Mouse (Mus musculus): ENCODE results near the gene Acer2.
"Not testable (repeated sequence)": the region's sequence is repeated elsewhere in the genome, so short reads cannot be mapped to it uniquely, and the experiment has no call there.

Gene Acer2

DNA sequence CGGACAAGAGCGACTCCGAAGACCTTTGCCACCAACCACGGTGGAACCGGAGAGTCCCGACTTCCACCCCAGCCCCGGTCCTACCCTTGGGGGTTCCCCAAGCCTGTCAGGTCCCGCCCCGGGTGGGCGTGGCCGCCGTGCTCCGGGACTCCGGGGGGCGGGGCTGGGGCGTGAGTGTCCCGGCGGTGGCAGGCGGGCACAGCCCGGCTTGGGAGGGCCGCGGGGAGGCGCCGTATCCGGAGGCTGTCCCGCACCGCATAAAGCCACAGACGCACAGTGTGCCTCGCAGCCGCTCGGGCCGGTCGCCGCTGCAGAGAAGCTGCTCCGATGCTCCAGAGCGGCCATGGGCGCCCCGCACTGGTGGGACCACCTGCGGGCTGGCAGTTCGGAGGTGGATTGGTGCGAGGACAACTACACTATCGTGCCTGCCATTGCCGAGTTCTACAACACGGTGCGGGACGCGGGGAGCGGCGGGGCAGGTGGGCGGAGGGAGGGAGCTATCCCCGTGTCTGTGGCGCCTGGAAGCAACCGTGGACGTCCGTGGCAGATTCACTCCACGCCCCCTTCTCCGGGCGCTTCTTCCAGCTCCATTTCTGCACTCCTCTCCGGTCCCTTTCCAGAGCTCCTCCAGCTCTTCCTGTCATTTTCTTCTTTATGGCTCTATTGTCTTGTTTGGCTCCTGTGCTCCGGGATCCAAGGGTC lies at the start of gene Acer2:
TSS of gene Acer2 (plus strand) at position 251 of the 702 bp plus-strand sequence.
- peak; percentile 72 for DNase-seq

DNA sequence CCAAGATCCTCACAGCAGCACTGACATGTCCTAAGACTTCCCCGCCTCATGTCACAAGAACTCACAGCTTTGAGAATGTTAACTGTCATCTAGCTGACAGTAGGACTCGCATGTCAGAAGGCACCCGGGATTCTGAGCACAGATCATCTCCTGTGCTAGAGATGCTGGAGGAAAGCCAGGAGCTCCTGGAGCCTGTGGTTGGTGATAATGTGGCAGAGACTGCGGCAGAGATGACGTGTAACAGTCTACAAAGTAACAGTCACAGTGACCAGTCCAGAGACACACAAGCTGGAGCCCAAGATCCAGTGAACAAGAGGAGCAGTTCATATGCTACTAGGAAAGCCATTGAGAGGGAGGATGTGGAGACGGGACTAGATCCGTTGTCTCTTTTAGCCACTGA lies 49.1 kb upstream of the Acer2 start:
- no peak for DNase-seq

- no peak for DNase-seq
Observed at GRCm38 (mm10) chr4:86831896-86832295, 42.3 kb upstream of the Acer2 start.

GRCm38 (mm10) chr4:86841141-86841540 lies 33.1 kb upstream of the Acer2 start:
- not testable (repeated sequence) for DNase-seq

GRCm38 (mm10) chr4:86845384-86845783 lies 28.8 kb upstream of the Acer2 start:
- no peak for DNase-seq

- no peak for DNase-seq
Observed at GRCm38 (mm10) chr4:86847246-86847645, 26.9 kb upstream of the Acer2 start.

- DNase-seq: no peak
Observed at GRCm38 (mm10) chr4:86851331-86851730, 22.9 kb upstream of the Acer2 start.

- no peak for DNase-seq
Observed at GRCm38 (mm10) chr4:86852018-86852417, 22.2 kb upstream of the Acer2 start.

DNA sequence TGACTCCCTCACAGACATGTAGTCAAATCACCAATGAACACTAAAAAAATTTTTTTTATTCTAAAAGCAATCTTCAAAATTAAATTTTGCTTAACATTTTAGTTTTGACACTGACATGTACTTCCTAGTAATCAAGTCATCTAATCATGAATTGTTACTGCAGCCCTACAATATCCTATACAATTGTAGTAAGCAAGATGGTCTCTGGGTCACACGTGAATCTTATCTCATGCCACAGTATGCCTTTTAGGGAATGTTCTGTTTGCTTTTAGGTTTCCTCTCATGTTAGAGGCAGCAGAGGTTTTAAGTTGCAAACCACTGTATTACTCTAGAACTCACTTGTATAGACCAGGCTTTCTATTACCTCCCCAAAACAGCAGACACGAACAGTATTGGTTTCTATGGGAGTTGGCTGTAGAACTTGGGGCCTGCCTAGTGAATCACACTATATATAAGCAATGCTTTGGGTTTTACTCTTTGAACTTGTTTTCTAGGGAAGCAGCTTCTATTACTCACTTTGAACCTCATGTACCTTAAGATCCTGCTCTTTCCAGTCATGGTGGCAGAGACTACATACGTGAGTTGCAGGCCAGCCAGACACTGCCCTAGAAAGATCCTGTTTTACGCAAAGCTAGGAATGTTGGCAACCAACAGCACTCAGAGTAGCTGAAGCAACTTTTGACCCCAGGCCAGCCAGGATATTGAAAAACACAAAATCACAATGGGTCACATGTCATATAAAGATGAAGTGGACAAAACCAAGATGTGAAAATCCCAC lies 21.2 kb upstream of the Acer2 start:
- no peak for DNase-seq

DNA sequence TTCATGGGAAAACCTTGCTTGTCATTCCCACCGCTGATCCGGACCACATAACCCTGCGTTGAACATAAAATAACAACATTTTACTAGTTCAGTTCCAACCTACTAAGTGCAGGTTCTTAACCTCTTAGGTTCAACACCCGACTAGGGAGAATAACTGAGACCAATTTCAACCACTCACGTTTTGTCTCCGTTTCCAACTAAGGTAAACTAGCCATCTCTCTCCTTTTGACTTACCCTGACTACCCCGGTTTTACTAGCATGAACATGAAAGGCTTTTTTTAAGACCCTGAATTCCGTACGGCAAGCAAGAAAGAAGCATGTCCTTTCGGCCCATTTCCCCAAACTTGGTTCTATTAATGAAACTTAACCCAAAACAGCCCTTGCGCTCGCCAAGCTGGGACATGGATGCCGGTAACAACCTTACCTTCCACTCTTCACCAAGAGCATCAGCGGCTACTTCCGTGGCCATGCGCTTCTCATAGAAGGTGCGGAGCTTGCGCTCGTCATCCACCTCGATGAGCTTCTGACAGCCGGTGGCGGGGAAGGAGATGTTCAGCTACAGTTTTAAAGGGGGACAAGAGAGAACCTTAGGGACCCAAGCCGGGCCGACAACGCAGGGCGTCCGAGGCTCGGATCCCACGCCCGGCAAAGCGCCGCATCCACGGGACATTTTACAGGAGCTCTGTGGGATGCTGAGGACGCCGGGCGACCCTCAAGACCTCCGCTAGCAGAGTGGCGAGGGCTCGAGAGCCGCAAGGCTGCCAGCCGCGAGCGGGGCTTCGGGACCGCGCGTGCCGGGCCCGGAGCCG lies 17.7 kb upstream of the Acer2 start:
- DNase-seq: no peak

GRCm38 (mm10) chr4:86857113-86858069 lies 16.8 kb upstream of the Acer2 start, which contains the start of gene Rps6:
Rps6 (minus strand) TSS chr4:86857412.
- peak; percentile 95 for DNase-seq

DNA sequence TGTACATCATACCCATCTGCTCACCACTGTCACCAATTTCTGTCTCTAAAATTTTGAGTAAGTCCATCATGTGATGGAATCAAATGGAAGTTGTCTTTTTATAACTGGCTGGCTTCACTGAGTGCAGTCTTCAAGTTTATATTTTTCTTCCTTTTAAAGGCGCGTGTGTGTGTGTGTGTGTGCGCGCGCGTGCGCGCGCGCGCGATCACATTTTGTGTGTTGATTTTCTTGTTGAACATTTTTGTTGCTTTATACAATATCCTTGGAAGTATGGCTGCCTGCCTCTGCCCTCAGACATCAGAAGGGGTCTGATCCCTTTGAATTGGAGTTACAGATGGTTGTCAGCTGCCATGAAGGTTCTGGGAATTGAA lies 16.1 kb upstream of the Acer2 start:
- DNase-seq: no peak

DNA sequence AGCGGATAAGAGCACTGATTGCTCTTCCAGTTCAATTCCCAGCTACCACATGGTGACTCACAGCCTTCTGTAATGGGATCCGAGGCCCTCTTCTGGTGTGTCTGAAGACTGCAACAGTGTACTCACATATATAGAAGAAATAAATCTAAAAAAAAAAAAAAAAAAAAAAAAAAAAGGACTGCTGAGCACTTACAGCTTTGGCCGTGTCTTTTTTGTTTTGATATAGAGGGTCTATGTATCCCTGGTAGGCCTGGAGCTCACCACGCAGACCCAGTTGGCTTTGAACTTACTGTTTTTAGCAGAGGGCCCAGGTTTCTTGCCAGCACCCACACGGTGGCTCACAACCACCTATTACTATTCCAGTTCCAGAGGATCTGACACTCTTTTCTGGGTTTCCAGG lies 10.1 kb upstream of the Acer2 start:
- DNase-seq: no peak

DNA sequence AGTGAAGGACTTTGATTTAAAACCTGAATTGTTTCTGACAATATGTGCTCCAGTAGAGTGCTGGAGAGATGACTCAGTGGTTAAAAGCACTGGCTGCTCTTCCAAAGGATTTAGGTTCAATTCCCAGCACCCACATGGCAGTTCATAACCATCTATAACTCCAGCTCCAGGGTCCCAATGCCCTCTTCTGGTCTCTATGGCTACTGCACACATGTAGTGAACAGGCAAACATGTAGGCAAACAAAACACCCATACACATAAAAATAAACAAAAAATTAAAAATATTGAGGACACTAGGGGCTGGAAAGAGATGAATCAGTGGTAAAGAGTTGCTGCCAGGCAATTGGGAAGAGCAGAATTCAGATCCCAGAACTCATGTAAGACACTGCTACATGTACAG lies 2.2 kb upstream of the Acer2 start:
- DNase-seq: no peak

DNA sequence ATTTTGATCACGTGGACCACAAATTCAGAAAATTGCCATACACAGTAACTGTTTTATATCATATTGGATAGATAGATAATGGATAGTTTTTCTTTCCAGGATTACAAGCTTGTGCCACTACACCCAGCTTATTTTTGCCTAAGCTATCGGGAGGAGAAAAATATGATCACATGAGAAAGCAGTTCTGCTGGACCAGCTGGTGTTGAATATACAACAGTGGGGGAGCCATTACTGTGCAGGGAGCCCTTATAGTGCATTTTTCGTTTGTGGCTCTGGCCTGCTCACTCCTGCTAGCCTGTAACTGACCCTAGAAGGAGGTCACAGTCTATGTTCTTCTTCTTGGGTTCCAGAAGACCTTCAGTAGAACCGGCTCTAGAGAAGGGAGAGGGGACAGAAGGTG lies 1.1 kb upstream of the Acer2 start:
- no peak for DNase-seq

- DNase-seq: no peak
Observed at GRCm38 (mm10) chr4:86879477-86879876, 5.3 kb downstream of the Acer2 start.

- no peak for DNase-seq
Observed at GRCm38 (mm10) chr4:86881178-86881577, 7.0 kb downstream of the Acer2 start.

DNA sequence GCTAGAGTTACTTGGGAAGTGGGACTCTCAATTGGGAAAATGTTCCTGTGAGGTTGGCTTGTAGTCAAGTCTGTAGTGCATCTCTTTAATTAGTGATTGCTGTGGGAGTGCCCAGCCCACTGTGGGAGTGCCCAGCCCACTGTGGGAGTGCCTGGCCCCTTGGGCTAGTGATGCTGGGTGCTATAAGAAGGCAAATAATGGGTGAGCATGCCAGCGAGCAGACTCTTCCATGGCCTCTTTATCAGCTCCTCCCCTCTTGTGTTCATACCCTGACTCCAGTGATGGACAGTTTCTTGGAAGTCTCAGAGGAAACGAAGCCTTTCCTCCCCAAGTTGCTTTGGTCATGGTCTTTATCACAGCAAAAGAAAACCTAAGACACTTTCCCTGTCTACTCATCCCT lies 8.2 kb downstream of the Acer2 start:
- DNase-seq: no peak

DNA sequence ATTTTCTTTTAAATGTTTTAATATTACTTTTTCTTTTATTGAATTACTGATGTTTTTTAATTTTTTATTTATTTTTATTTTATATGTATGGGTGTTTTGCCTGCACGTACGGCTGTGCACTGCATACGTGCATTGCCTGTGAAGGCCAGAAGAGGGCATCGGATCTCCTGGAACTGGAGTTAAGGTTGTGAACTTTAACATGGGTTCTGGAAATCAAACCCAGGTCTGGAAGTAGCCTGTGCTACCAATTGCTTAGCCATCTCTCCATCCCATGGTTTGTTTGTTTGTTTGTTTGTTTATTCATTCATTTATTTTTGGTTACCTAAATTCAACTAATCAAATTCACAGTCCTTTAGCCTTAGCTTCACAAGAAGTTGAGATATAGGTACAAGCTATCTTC lies 10.7 kb downstream of the Acer2 start:
- DNase-seq: no peak

- no peak for DNase-seq
Observed at GRCm38 (mm10) chr4:86885790-86886159, 11.6 kb downstream of the Acer2 start.

- no peak for DNase-seq
Observed at GRCm38 (mm10) chr4:86886160-86886878, 12.1 kb downstream of the Acer2 start.

- DNase-seq: no peak
Observed at GRCm38 (mm10) chr4:86887879-86888278, 13.7 kb downstream of the Acer2 start.
